Mouse (Mus musculus): ENCODE results near the gene Angptl8. TPM values are rescaled to one million over a fixed set of nuclear protein-coding genes. Genes with fewer than 3 reads are reported as not detected.
"Not testable (repeated sequence)": the region's sequence is repeated elsewhere in the genome, so short reads cannot be mapped to it uniquely, and the experiment has no call there.

The Angptl8 gene
- 1.2 and 2.1 TPM in 2 replicates for polyA plus RNA-seq (2015; fragmentation: Nextera tagmentation; extraction: Ambion mirVana)

DNA sequence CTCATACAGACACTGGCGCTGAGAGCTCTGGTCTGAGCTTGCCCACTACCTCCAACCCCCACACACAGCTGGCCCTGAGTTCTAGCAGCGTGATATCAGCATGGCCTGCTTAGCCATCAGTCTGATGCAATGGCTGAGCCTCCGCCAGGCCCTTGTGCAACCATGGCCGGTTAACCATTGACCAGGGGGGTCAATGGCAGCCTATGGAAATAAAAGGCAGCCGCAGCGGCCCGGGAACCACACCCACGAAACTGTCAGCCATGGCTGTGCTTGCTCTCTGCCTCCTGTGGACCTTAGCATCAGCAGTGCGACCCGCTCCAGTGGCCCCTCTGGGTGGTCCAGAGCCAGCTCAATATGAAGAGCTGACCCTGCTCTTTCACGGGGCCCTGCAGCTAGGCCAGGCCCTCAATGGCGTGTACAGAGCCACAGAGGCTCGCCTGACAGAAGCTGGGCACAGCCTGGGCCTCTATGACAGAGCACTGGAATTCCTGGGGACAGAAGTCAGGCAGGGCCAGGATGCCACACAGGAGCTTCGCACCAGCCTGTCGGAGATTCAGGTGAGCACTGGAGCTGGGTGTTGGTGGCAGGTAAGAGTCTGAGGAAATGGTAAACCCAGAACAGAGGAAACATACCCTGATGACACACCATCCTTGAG, at the start of gene Angptl8:
TSS of gene Angptl8 (plus strand) at position 253 of the 655 bp plus-strand sequence.
- no peak within 1 kb of the TSS for H3K9ac ChIP-seq
- no peaks in the 10 kb centered on the region for H3K4me1 ChIP-seq (replicated peaks)
- no peaks in the 10 kb centered on the region for H3K27me3 ChIP-seq
- H3K9me3 ChIP-seq (replicated peaks), result no peaks in the 10 kb centered on the region
- H3K36me3 ChIP-seq, result peaks cover 27% of the 10 kb centered on the region
- 86% methylated on average over 15 of the region's 15 CpGs for WGBS
- H3K4me2 ChIP-seq, result no peak within 1 kb of the TSS
- no peak for ATAC-seq (replicated peaks; ENCODE audit: insufficient number of reproducible peaks, insufficient read depth, low FRiP score, low read depth)
- no peak within 1 kb of the TSS for H3K27ac ChIP-seq
- H3K4me3 ChIP-seq, result no peak within 1 kb of the TSS

- H3K27me3 ChIP-seq; H3K9ac ChIP-seq; H3K27ac ChIP-seq; ATAC-seq (replicated peaks; ENCODE audit: insufficient number of reproducible peaks, insufficient read depth, low FRiP score, low read depth); H3K4me2 ChIP-seq; H3K4me3 ChIP-seq; H3K9me3 ChIP-seq (replicated peaks): not testable (repeated sequence)
- Histone ChIP-seq H3K4me1 (replicated peaks) (peaks cover 51% of the 10 kb centered on the region), H3K36me3 (peaks cover 31% of the 10 kb centered on the region)
- 57% methylated on average over 2 of the region's 2 CpGs for WGBS
These were observed 49.0 kb upstream of the Angptl8 start for GRCm38 (mm10) chr9:21786309-21786708.

DNA sequence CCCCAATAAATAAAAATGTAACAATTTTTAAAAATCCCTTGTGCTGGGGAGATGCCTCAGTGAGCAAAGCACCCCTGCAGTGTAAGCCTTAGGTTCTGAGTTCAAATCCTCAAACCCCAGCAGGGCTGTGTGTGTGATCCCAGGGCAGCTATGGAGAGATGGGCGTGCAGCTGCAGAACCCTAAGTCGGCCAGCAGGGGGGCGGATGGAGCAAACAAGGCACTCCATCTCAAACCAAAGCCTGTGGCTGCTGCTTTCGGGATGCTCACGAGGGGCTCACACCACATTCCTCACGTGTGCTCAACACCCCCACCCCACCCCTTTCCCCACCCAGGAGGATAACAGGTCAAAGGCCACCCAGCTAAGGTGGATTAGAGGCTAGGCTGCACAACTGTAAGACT, 48.4 kb upstream of the Angptl8 start:
- 21% methylated on average over 6 of the region's 6 CpGs for WGBS
- Histone ChIP-seq H3K4me1 (replicated peaks) (peaks cover 51% of the 10 kb centered on the region), H3K9ac (no peak overlapping the region), H3K27me3 (no peaks in the 10 kb centered on the region), H3K27ac (peak overlapping the region; percentile 36; the same call in 1 of the 2 replicates), H3K36me3 (peaks cover 26% of the 10 kb centered on the region), H3K9me3 (replicated peaks) (no peaks in the 10 kb centered on the region), H3K4me3 (no peak overlapping the region), H3K4me2 (no peak overlapping the region)
- ATAC-seq (replicated peaks; ENCODE audit: insufficient number of reproducible peaks, insufficient read depth, low FRiP score, low read depth), result no peak

DNA sequence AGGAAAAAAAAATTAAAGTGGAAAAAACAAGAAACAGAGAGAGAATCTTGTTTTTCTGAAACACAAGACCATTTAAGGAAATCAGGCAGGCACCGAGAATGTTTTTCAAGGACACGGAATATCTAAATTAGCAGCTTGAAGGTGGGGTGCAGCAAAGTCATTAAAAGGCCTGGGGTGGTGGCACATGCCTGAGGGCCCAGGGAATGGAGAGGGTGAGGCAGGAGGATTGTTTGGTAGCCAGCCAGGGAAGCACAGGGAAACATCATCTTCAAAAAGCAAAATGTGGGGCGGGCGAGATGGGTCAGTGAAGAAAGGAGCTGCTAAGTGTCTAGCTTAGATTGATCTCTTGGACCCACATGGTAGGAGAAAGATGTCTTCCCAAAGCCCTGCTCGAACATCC, 47.7 kb upstream of the Angptl8 start:
- Histone ChIP-seq H3K4me3 (no peak overlapping the region), H3K4me1 (replicated peaks) (peaks cover 52% of the 10 kb centered on the region), H3K27me3 (no peaks in the 10 kb centered on the region), H3K9ac (no peak overlapping the region), H3K4me2 (no peak overlapping the region), H3K9me3 (replicated peaks) (no peaks in the 10 kb centered on the region), H3K27ac (peak overlapping the region; percentile 36), H3K36me3 (peaks cover 27% of the 10 kb centered on the region)
- no peak for ATAC-seq (replicated peaks; ENCODE audit: insufficient number of reproducible peaks, insufficient read depth, low FRiP score, low read depth)
- 74% methylated on average over 5 of the region's 5 CpGs for WGBS

GRCm38 (mm10) chr9:21788234-21788633, 47.1 kb upstream of the Angptl8 start:
- Histone ChIP-seq H3K9me3 (replicated peaks) (no peaks in the 10 kb centered on the region), H3K4me3 (no peak overlapping the region), H3K36me3 (peaks cover 33% of the 10 kb centered on the region), H3K27me3 (no peaks in the 10 kb centered on the region), H3K4me1 (replicated peaks) (peaks cover 54% of the 10 kb centered on the region), H3K27ac (peak overlapping the region; percentile 36), H3K4me2 (no peak overlapping the region), H3K9ac (no peak overlapping the region)
- ATAC-seq (replicated peaks; ENCODE audit: insufficient number of reproducible peaks, insufficient read depth, low FRiP score, low read depth), result no peak
- WGBS, result 46% methylated on average over 9 of the region's 9 CpGs

DNA sequence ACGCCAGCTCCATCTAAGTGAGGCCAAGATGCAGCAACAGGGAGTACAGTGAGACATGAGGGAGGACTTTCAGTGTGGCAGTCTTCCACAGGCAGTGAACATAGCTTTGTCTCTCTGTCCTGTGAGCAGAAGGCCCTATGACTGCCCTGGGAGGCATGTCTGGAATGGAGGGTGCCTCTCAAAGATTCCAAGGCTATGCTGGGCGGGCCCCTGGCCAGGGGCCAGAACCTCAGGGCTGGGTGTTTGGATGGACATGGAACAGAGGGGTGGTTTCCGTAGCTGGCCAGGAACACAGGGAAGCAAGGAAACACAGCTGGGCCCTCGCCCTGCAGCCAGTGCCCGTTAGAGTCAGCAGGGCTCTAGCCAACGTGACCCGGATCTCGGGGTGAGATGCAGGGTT, 43.4 kb upstream of the Angptl8 start:
- Histone ChIP-seq H3K27ac (peak overlapping the region; percentile 77), H3K4me1 (replicated peaks) (peaks cover 68% of the 10 kb centered on the region), H3K4me2 (peak overlapping the region; percentile 46), H3K4me3 (0 out of 2 replicates have a peak overlapping the region, but pooled peaks have one; percentile 10), H3K36me3 (peaks cover 49% of the 10 kb centered on the region), H3K9ac (no peak overlapping the region), H3K27me3 (no peaks in the 10 kb centered on the region), H3K9me3 (replicated peaks) (no peaks in the 10 kb centered on the region)
- ATAC-seq (replicated peaks; ENCODE audit: insufficient number of reproducible peaks, insufficient read depth, low FRiP score, low read depth), result peak; percentile 84
- WGBS, result 36% methylated on average over 8 of the region's 8 CpGs

GRCm38 (mm10) chr9:21792644-21793043, 42.7 kb upstream of the Angptl8 start:
- Histone ChIP-seq H3K27me3 (no peaks in the 10 kb centered on the region), H3K27ac (peak overlapping the region; percentile 77), H3K9ac (peak overlapping the region; percentile 12; the same call in 1 of the 2 replicates), H3K36me3 (peaks cover 45% of the 10 kb centered on the region), H3K4me3 (0 out of 2 replicates have a peak overlapping the region, but pooled peaks have one; percentile 10), H3K9me3 (replicated peaks) (no peaks in the 10 kb centered on the region), H3K4me2 (peak overlapping the region; percentile 46), H3K4me1 (replicated peaks) (peaks cover 68% of the 10 kb centered on the region)
- WGBS, result 25% methylated on average over 8 of the region's 8 CpGs
- ATAC-seq (replicated peaks; ENCODE audit: insufficient number of reproducible peaks, insufficient read depth, low FRiP score, low read depth), result no peak

DNA sequence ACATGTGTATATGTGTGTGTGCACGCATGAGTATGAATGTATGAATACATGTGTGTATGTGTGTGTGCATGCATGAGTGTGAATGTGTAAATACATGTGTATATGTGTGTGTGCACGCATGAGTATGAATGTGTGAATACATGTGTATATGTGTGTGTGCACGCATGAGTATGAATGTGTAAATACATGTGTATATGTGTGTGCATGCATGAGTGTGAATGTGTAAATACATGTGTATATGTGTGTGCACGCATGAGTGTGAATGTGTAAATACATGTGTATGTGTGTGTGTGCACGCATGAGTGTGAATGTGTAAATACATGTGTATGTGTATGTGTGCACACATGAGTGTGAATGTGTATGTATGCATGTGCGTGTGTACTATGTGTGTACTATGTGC, 41.8 kb upstream of the Angptl8 start:
- H3K9ac ChIP-seq; H3K4me3 ChIP-seq; H3K4me2 ChIP-seq; ATAC-seq (replicated peaks; ENCODE audit: insufficient number of reproducible peaks, insufficient read depth, low FRiP score, low read depth); H3K9me3 ChIP-seq (replicated peaks); H3K27ac ChIP-seq; H3K27me3 ChIP-seq: not testable (repeated sequence)
- H3K36me3 ChIP-seq, result peaks cover 45% of the 10 kb centered on the region
- peaks cover 61% of the 10 kb centered on the region for H3K4me1 ChIP-seq (replicated peaks)
- WGBS, result 95% methylated on average over 6 of the region's 6 CpGs

- ATAC-seq (replicated peaks; ENCODE audit: insufficient number of reproducible peaks, insufficient read depth, low FRiP score, low read depth), result no peak
- no peaks in the 10 kb centered on the region for H3K9me3 ChIP-seq (replicated peaks)
- WGBS, result 93% methylated on average over 18 of the region's 18 CpGs
- no peak overlapping the region for H3K9ac ChIP-seq
- H3K4me1 ChIP-seq (replicated peaks), result peaks cover 62% of the 10 kb centered on the region
- peaks cover 36% of the 10 kb centered on the region for H3K36me3 ChIP-seq
- no peak overlapping the region for H3K4me2 ChIP-seq
- H3K27ac ChIP-seq, result no peak overlapping the region
- H3K4me3 ChIP-seq, result no peak overlapping the region
- H3K27me3 ChIP-seq, result no peaks in the 10 kb centered on the region
These were observed 40.9 kb upstream of the Angptl8 start for GRCm38 (mm10) chr9:21794344-21794834.

GRCm38 (mm10) chr9:21794925-21795324, 40.4 kb upstream of the Angptl8 start:
- no peak for ATAC-seq (replicated peaks; ENCODE audit: insufficient number of reproducible peaks, insufficient read depth, low FRiP score, low read depth)
- peaks cover 60% of the 10 kb centered on the region for H3K4me1 ChIP-seq (replicated peaks)
- no peaks in the 10 kb centered on the region for H3K9me3 ChIP-seq (replicated peaks)
- no peak overlapping the region for H3K4me3 ChIP-seq
- H3K4me2 ChIP-seq, result no peak overlapping the region
- H3K9ac ChIP-seq, result no peak overlapping the region
- H3K27ac ChIP-seq, result no peak overlapping the region
- no peaks in the 10 kb centered on the region for H3K27me3 ChIP-seq
- peaks cover 32% of the 10 kb centered on the region for H3K36me3 ChIP-seq
- 93% methylated on average over 20 of the region's 25 CpGs for WGBS

GRCm38 (mm10) chr9:21795579-21795978, 39.7 kb upstream of the Angptl8 start:
- peak overlapping the region; percentile 88; the same call in 1 of the 2 replicates for H3K4me3 ChIP-seq
- no peaks in the 10 kb centered on the region for H3K9me3 ChIP-seq (replicated peaks)
- H3K27me3 ChIP-seq, result no peaks in the 10 kb centered on the region
- peak overlapping the region; percentile 96; the same call in 1 of the 2 replicates for H3K27ac ChIP-seq
- H3K4me2 ChIP-seq, result peak overlapping the region; percentile 73
- H3K4me1 ChIP-seq (replicated peaks), result peaks cover 54% of the 10 kb centered on the region
- ATAC-seq (replicated peaks; ENCODE audit: insufficient number of reproducible peaks, insufficient read depth, low FRiP score, low read depth), result no peak
- WGBS, result 72% methylated on average over 5 of the region's 5 CpGs
- peaks cover 29% of the 10 kb centered on the region for H3K36me3 ChIP-seq
- no peak overlapping the region for H3K9ac ChIP-seq

DNA sequence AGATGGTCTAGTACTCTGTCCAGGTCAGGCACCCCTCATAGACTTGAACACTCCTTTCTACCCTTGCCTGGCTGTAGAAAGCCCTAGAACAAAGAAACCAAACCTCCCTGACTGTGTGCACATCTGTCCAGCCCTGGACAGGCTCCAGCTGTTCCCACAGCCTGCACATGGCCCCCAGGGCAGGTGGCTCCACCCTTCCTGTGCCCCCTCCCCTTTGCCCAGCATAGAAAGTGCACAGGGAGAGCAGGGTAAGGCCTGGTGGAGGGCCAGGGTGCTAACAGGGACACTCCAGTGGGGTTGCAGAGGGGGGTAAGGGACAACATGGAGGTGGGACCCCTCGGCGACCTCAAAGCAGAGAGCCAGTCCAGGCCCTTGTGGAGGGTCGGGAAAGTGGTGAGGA, 39.1 kb upstream of the Angptl8 start:
- Histone ChIP-seq H3K9me3 (replicated peaks) (no peaks in the 10 kb centered on the region), H3K27me3 (no peaks in the 10 kb centered on the region), H3K9ac (peak overlapping the region; percentile 48), H3K4me1 (replicated peaks) (peaks cover 51% of the 10 kb centered on the region), H3K27ac (peak overlapping the region; percentile 96), H3K4me2 (peak overlapping the region; percentile 73), H3K36me3 (peaks cover 29% of the 10 kb centered on the region), H3K4me3 (peak overlapping the region; percentile 88)
- ATAC-seq (replicated peaks; ENCODE audit: insufficient number of reproducible peaks, insufficient read depth, low FRiP score, low read depth), result no peak
- WGBS, result 38% methylated on average over 3 of the region's 3 CpGs

Data from heart, embryonic 15.5 days (tissue).